Mouse (Mus musculus) gastrocnemius, adult 8-10 months (tissue): ENCODE data around the gene Psmd12. TPM values are rescaled to one million over a fixed set of nuclear protein-coding genes. Genes with fewer than 3 reads are reported as not detected.

Experiments
- total RNA-seq, 4 experiments: library from RNA; stranded (reverse); gene quantifications; 2 replicates each; pipeline ENCODE4 v1.2.4; 2022

Gene Psmd12
- total RNA-seq, 4 experiments from 2014 or later, result 90.0 to 108 (median 97.1) TPM

Other genes starting within 250 kb of the Psmd12 start
- 10 to 100 TPM; 54.3 to 72.7 (median 61.5) TPM for gene Pitpnc1, start 8.8 kb upstream of the Psmd12 start, total RNA-seq
- gene Helz, start 68.4 kb downstream of the Psmd12 start, total RNA-seq, result 10 to 100 TPM; 17.3 to 21.4 (median 17.9) TPM
- gene Cacng1, start 237.0 kb downstream of the Psmd12 start, total RNA-seq, result 100 to 1,000 TPM; 352 to 401 (median 391) TPM